Mouse (Mus musculus) midbrain, embryonic 11.5 days (tissue): Measurements from ENCODE around the gene Abo. TPM values are rescaled to one million over a fixed set of nuclear protein-coding genes. Genes with fewer than 3 reads are reported as not detected.

Experiments
- ATAC-seq: fragments of 200-750 bp; cut with Nextera tagmentation; 2 replicates; pipeline ENCODE4 v1.8.0; 2017; ENCODE audit warnings: moderate TSS enrichment, moderate library complexity; ENCODE audit not compliant: low FRiP score
- DNase-seq: peaks from one replicate; pipeline ENCODE4 v3.0.0; 2015; ENCODE audit warnings: low spot score; ENCODE audit errors: missing footprints
- H3K27ac ChIP-seq: fragments of 300-500 bp; sonication (generic); 2 replicates; pipeline ENCODE4 v1.5.1; 2014; ENCODE audit warnings: low read depth, low read length
- H3K27me3 ChIP-seq: fragments of 300-500 bp; sonication (generic); 2 replicates; pipeline ENCODE4 v1.6.1; 2014; ENCODE audit warnings: mild to moderate bottlenecking, low read length, moderate library complexity, mixed read lengths; ENCODE audit not compliant: control insufficient read depth, insufficient read depth
- H3K36me3 ChIP-seq: fragments of 300-500 bp; sonication (generic); 2 replicates; pipeline ENCODE4 v1.6.1; 2014; ENCODE audit warnings: mild to moderate bottlenecking, low read length, moderate library complexity, mixed read lengths; ENCODE audit not compliant: control insufficient read depth, insufficient read depth
- H3K4me1 ChIP-seq: fragments of 300-500 bp; sonication (generic); 2 replicates; pipeline ENCODE4 v1.6.1; 2014; ENCODE audit warnings: low read length; ENCODE audit not compliant: control insufficient read depth, insufficient read depth
- H3K4me2 ChIP-seq: fragments of 300-500 bp; sonication (generic); 2 replicates; pipeline ENCODE4 v1.6.1; 2014; ENCODE audit warnings: mild to moderate bottlenecking, moderate library complexity
- H3K4me3 ChIP-seq: fragments of 300-500 bp; sonication (generic); 2 replicates; pipeline ENCODE4 v1.5.1; 2014; ENCODE audit warnings: low read depth, low read length
- H3K9ac ChIP-seq: fragments of 300-500 bp; sonication (generic); 2 replicates; pipeline ENCODE4 v1.6.1; 2014; ENCODE audit warnings: low read length
- H3K9me3 ChIP-seq: fragments of 300-500 bp; sonication (generic); 2 replicates; pipeline ENCODE4 v1.6.1; 2016; ENCODE audit warnings: low read length; ENCODE audit not compliant: control insufficient read depth
- WGBS: fragments of 180-500 bp; shearing (Covaris S2); extraction: QIAGEN DNeasy Blood & Tissue Kit; methylation state at CpG from one replicate; pipeline ENCODE4 v1.1.7; 2014; 5-methylcytosine and 5-hydroxymethylcytosine counted together
- polyA plus RNA-seq: library from polyadenylated mRNA; unstranded; fragments of >200 nt; fragmentation: Nextera tagmentation; extraction: Ambion mirVana; gene quantifications from 2 replicates; pipeline ENCODE4 v1.2.1, GENCODE M21; 2014

Gene Abo
- not detected in 2 replicates for polyA plus RNA-seq

GRCm38 (mm10) chr2:26864879-26865278 is at the start of gene Abo:
TSS of gene Abo (minus strand) at chr2:26864979.
- no peaks in the 10 kb centered on the region for H3K9me3 ChIP-seq
- H3K36me3 ChIP-seq = no peaks in the 10 kb centered on the region
- DNase-seq (no peak), ATAC-seq (no peak)
- no peak within 1 kb of the TSS for H3K4me2 ChIP-seq
- 67% methylated on average over 3 of the region's 3 CpGs for WGBS
- H3K4me1 ChIP-seq = no peaks in the 10 kb centered on the region
- no peaks in the 10 kb centered on the region for H3K27me3 ChIP-seq
- H3K27ac ChIP-seq = no peak within 1 kb of the TSS
- H3K4me3 ChIP-seq = no peak within 1 kb of the TSS
- no peak within 1 kb of the TSS for H3K9ac ChIP-seq

GRCm38 (mm10) chr2:26914148-26914941 is 49.6 kb upstream of the Abo start:
- H3K27ac ChIP-seq = no peak overlapping the region
- H3K9me3 ChIP-seq = no peaks in the 10 kb centered on the region
- H3K4me3 ChIP-seq = no peak overlapping the region
- WGBS = 65% methylated on average over 8 of the region's 8 CpGs
- DNase-seq (no peak), ATAC-seq (no peak)
- peaks cover 29% of the 10 kb centered on the region for H3K4me1 ChIP-seq
- H3K36me3 ChIP-seq = peaks cover 26% of the 10 kb centered on the region
- no peaks in the 10 kb centered on the region for H3K27me3 ChIP-seq
- no peak overlapping the region for H3K9ac ChIP-seq
- H3K4me2 ChIP-seq = no peak overlapping the region

GRCm38 (mm10) chr2:26913416-26914147 is 48.8 kb upstream of the Abo start:
- no peak overlapping the region for H3K9ac ChIP-seq
- H3K27me3 ChIP-seq = no peaks in the 10 kb centered on the region
- H3K4me1 ChIP-seq = peaks cover 36% of the 10 kb centered on the region
- DNase-seq (no peak), ATAC-seq (no peak)
- no peaks in the 10 kb centered on the region for H3K9me3 ChIP-seq
- peaks cover 20% of the 10 kb centered on the region for H3K36me3 ChIP-seq
- no peak overlapping the region for H3K4me2 ChIP-seq
- H3K27ac ChIP-seq = no peak overlapping the region
- 85% methylated on average over 17 of the region's 17 CpGs for WGBS
- H3K4me3 ChIP-seq = 0 out of 2 replicates have a peak overlapping the region, but pooled peaks have one; percentile 3

- Histone ChIP-seq H3K27me3 (no peaks in the 10 kb centered on the region), H3K4me3 (peak overlapping the region; percentile 76), H3K4me1 (peaks cover 35% of the 10 kb centered on the region), H3K9ac (peak overlapping the region; percentile 89; the same call in 1 of the 2 replicates), H3K36me3 (peaks cover 23% of the 10 kb centered on the region), H3K9me3 (no peaks in the 10 kb centered on the region), H3K27ac (no peak overlapping the region), H3K4me2 (peak overlapping the region; percentile 99)
- DNase-seq (peak; percentile 82), ATAC-seq (no peak)
- 76% methylated on average over 5 of the region's 5 CpGs for WGBS
These were observed 47.5 kb upstream of the Abo start for GRCm38 (mm10) chr2:26912253-26912770.

- peak; percentile 61 for ATAC-seq
- peaks cover 28% of the 10 kb centered on the region for H3K4me1 ChIP-seq
- WGBS = 3% methylated on average over 37 of the region's 37 CpGs
These were observed 46.4 kb upstream of the Abo start for GRCm38 (mm10) chr2:26910994-26911765.

GRCm38 (mm10) chr2:26910124-26910993 is 45.6 kb upstream of the Abo start, which contains the start of the genes Med22 and Rpl7a:
TSS of gene Med22 (minus strand) at chr2:26910677.
TSS of gene Rpl7a (plus strand) at chr2:26910764.
- peaks cover 31% of the 10 kb centered on the region for H3K36me3 ChIP-seq

More at GRCm38 (mm10) chr2:26910994-26911765, 46.4 kb upstream of the Abo start:
- H3K9ac ChIP-seq = peak overlapping the region; percentile 89
- H3K4me3 ChIP-seq = peak overlapping the region; percentile 76
- H3K4me2 ChIP-seq = peak overlapping the region; percentile 99
- peak overlapping the region; percentile 62 for H3K27ac ChIP-seq
- no peaks in the 10 kb centered on the region for H3K9me3 ChIP-seq
- peaks cover 26% of the 10 kb centered on the region for H3K36me3 ChIP-seq
- H3K27me3 ChIP-seq = no peaks in the 10 kb centered on the region
- DNase-seq = peak; percentile 96

GRCm38 (mm10) chr2:26909387-26909784 is 44.6 kb upstream of the Abo start:
- no peak for DNase-seq
- Histone ChIP-seq H3K27me3 (no peaks in the 10 kb centered on the region), H3K36me3 (peaks cover 31% of the 10 kb centered on the region)

More at GRCm38 (mm10) chr2:26910124-26910993, 45.6 kb upstream of the Abo start, which contains the start of the genes Med22 and Rpl7a:
- Histone ChIP-seq H3K4me3 (peak within 1 kb of the TSS; percentile 76), H3K27me3 (no peaks in the 10 kb centered on the region), H3K4me2 (peak within 1 kb of the TSS; percentile 99), H3K9me3 (no peaks in the 10 kb centered on the region), H3K4me1 (peaks cover 22% of the 10 kb centered on the region), H3K9ac (peak within 1 kb of the TSS; percentile 89), H3K27ac (peak within 1 kb of the TSS; percentile 62)
- ATAC-seq (peak; percentile 90), DNase-seq (peak; percentile 100)
- under 1% methylated on average over 55 of the region's 74 CpGs for WGBS

More at GRCm38 (mm10) chr2:26909387-26909784, 44.6 kb upstream of the Abo start:
- Histone ChIP-seq H3K9ac (peak overlapping the region; percentile 80; the same call in 1 of the 2 replicates), H3K4me1 (peaks cover 19% of the 10 kb centered on the region), H3K4me2 (peak overlapping the region; percentile 49), H3K9me3 (no peaks in the 10 kb centered on the region), H3K27ac (no peak overlapping the region), H3K4me3 (peak overlapping the region; percentile 76)
- ATAC-seq = no peak
